Mouse (Mus musculus): ENCODE measurements at regions not wholly inside any gene's neighbourhood (a gene's known extent, or its start where the extent isn't known, plus 50 kb on each side); places are given as distances from the start of the nearest gene placed in this dataset.

- TF ChIP-seq MAFK (IDR thresholded peaks at IDR 0.05; ENCODE audit: borderline replicate concordance, low read depth, low read length) (no peak), UBTF (IDR thresholded peaks at IDR 0.05; ENCODE audit: borderline replicate concordance, insufficient read depth, low read depth, low read length) (no peak), CHD1 (IDR thresholded peaks at IDR 0.05; ENCODE audit: low read depth, low read length) (no peak), TAL1 (IDR thresholded peaks at IDR 0.05; ENCODE audit: low read length) (no peak), MAZ (IDR thresholded peaks at IDR 0.05; ENCODE audit: low read depth, low read length) (no peak), MYC (IDR thresholded peaks at IDR 0.05; ENCODE audit: low read depth, low read length) (no peak), GABPA (IDR thresholded peaks at IDR 0.05; ENCODE audit: low read depth, low read length) (no peak), MAX (IDR thresholded peaks at IDR 0.05; ENCODE audit: low read length) (no peak), TBP (IDR thresholded peaks at IDR 0.05; ENCODE audit: low read depth, low read length) (no peak), RCOR1 (IDR thresholded peaks at IDR 0.05; ENCODE audit: low read depth, low read length) (no peak), ZNF384 (IDR thresholded peaks at IDR 0.05; ENCODE audit: low read depth, low read length) (no peak), KAT2A (conservative IDR thresholded peaks at IDR 0.05; ENCODE audit: low read depth, low read length) (no peak), NELFE (IDR thresholded peaks at IDR 0.05; ENCODE audit: low read depth, low read length) (no peak), CHD2 (IDR thresholded peaks at IDR 0.05; ENCODE audit: low read length) (no peak), GATA1 (IDR thresholded peaks at IDR 0.05; ENCODE audit: low read depth, low read length) (no peak), ELF1 (IDR thresholded peaks at IDR 0.05; ENCODE audit: low read depth, low read length) (no peak), CTCF (IDR thresholded peaks at IDR 0.05 in 2 of 3, conservative IDR thresholded peaks at IDR 0.05 in 1 of 3; ENCODE audit: control insufficient read depth in 1 of 3, insufficient read depth in 1 of 3, low read depth in 2 of 3, low read length in 3 of 3, poor library complexity in 1 of 3, severe bottlenecking in 1 of 3) (no peak), USF1 (IDR thresholded peaks at IDR 0.05; ENCODE audit: low read depth, low read length) (no peak)
- no peak overlapping the region for H3K27ac ChIP-seq (ENCODE audit: control insufficient read depth, low read depth, low read length)
- H3K4me1 ChIP-seq (ENCODE audit: control insufficient read depth in 1 of 2, insufficient read depth in 2 of 2, low read length in 2 of 2), result no peaks in the 10 kb centered on the region
- no peak overlapping the region for H3K9ac ChIP-seq (ENCODE audit: control insufficient read depth, low read depth, low read length, poor library complexity, severe bottlenecking)
- DNase-seq (ENCODE audit: low read depth, low spot score), result no peak
- H3K79me2 ChIP-seq (ENCODE audit: control insufficient read depth, insufficient read depth, low read length, poor library complexity), result no peaks in the 10 kb centered on the region
- no peaks in the 10 kb centered on the region for H3K9me3 ChIP-seq (replicated peaks; ENCODE audit: insufficient read depth, low read length)
- no peaks in the 10 kb centered on the region for H3K36me3 ChIP-seq (ENCODE audit: control insufficient read depth in 1 of 2, insufficient read depth in 2 of 2, low read length in 2 of 2)
- H3K4me3 ChIP-seq (ENCODE audit: control insufficient read depth in 1 of 2, insufficient read depth in 1 of 2, low read depth in 2 of 2, low read length in 2 of 2), result no peak overlapping the region
- no peaks in the 10 kb centered on the region; a peak in 1 of 4 replicates for H3K27me3 ChIP-seq (ENCODE audit: control insufficient read depth in 1 of 2, insufficient read depth in 2 of 2, low read length in 2 of 2)
Observed at GRCm38 (mm10) chr7:83015756-83016155, 148.6 kb downstream of the Mex3b start.

- Histone ChIP-seq H3K9me3 (replicated peaks; ENCODE audit: insufficient read depth, low read length) (no peaks in the 10 kb centered on the region), H3K79me2 (ENCODE audit: control insufficient read depth, insufficient read depth, low read length, poor library complexity) (no peaks in the 10 kb centered on the region), H3K27ac (ENCODE audit: control insufficient read depth, low read depth, low read length) (no peak overlapping the region), H3K9ac (ENCODE audit: control insufficient read depth, low read depth, low read length, poor library complexity, severe bottlenecking) (no peak overlapping the region), H3K36me3 (ENCODE audit: control insufficient read depth in 1 of 2, insufficient read depth in 2 of 2, low read length in 2 of 2) (no peaks in the 10 kb centered on the region), H3K27me3 (ENCODE audit: control insufficient read depth in 1 of 2, insufficient read depth in 2 of 2, low read length in 2 of 2) (no peaks in the 10 kb centered on the region; a peak in 1 of 4 replicates), H3K4me3 (ENCODE audit: control insufficient read depth in 1 of 2, insufficient read depth in 1 of 2, low read depth in 2 of 2, low read length in 2 of 2) (no peak overlapping the region), H3K4me1 (ENCODE audit: control insufficient read depth in 1 of 2, insufficient read depth in 2 of 2, low read length in 2 of 2) (no peaks in the 10 kb centered on the region)
- DNase-seq (ENCODE audit: low read depth, low spot score), result no peak
- TF ChIP-seq ZKSCAN1 (IDR thresholded peaks at IDR 0.05; ENCODE audit: low read depth, low read length) (no peak), ELF1 (IDR thresholded peaks at IDR 0.05; ENCODE audit: low read depth, low read length) (no peak), MAFK (IDR thresholded peaks at IDR 0.05; ENCODE audit: borderline replicate concordance, low read depth, low read length) (no peak), MYB (IDR thresholded peaks at IDR 0.05; ENCODE audit: low read depth, low read length) (no peak), E2F4 (IDR thresholded peaks at IDR 0.05; ENCODE audit: borderline replicate concordance, low read depth, low read length) (no peak), USF1 (IDR thresholded peaks at IDR 0.05; ENCODE audit: low read depth, low read length) (no peak), JUND (IDR thresholded peaks at IDR 0.05; ENCODE audit: low read depth, low read length) (no peak), POLR2AphosphoS5 (IDR thresholded peaks at IDR 0.05; ENCODE audit: borderline replicate concordance, low read depth, low read length) (no peak), MEF2A (IDR thresholded peaks at IDR 0.05; ENCODE audit: extremely low read depth, insufficient replicate concordance, low read depth, low read length, poor library complexity, severe bottlenecking) (no peak), POLR2A (IDR thresholded peaks at IDR 0.05; ENCODE audit: control insufficient read depth in 1 of 2, insufficient read depth in 1 of 2, low read depth in 1 of 2, low read length in 2 of 2, poor library complexity in 1 of 2) (no peak), SIN3A (IDR thresholded peaks at IDR 0.05; ENCODE audit: low read length) (no peak), GATA1 (IDR thresholded peaks at IDR 0.05; ENCODE audit: low read depth, low read length) (no peak), CHD1 (IDR thresholded peaks at IDR 0.05; ENCODE audit: low read depth, low read length) (no peak), HCFC1 (IDR thresholded peaks at IDR 0.05; ENCODE audit: low read depth, low read length) (no peak), BHLHE40 (IDR thresholded peaks at IDR 0.05; ENCODE audit: borderline replicate concordance, low read depth, low read length) (no peak), ZC3H11A (IDR thresholded peaks at IDR 0.05; ENCODE audit: low read depth, low read length) (no peak), RAD21 (IDR thresholded peaks at IDR 0.05; ENCODE audit: low read depth, low read length) (no peak)
Observed at GRCm38 (mm10) chr7:83016566-83016965, 149.4 kb downstream of the Mex3b start.
